Mouse (Mus musculus) thymus, postnatal 4 days (tissue): ENCODE data around the gene Setd3.
A peak's percentile ranks its signal among the peaks of the same experiment; 100 is the strongest.
"Not testable (repeated sequence)": the region's sequence is repeated elsewhere in the genome, so short reads cannot be mapped to it uniquely, and the experiment has no call there.

Experiments used
- DNase-seq: peaks from one replicate; pipeline ENCODE4 v3.0.0; 2021

The Setd3 gene

DNA sequence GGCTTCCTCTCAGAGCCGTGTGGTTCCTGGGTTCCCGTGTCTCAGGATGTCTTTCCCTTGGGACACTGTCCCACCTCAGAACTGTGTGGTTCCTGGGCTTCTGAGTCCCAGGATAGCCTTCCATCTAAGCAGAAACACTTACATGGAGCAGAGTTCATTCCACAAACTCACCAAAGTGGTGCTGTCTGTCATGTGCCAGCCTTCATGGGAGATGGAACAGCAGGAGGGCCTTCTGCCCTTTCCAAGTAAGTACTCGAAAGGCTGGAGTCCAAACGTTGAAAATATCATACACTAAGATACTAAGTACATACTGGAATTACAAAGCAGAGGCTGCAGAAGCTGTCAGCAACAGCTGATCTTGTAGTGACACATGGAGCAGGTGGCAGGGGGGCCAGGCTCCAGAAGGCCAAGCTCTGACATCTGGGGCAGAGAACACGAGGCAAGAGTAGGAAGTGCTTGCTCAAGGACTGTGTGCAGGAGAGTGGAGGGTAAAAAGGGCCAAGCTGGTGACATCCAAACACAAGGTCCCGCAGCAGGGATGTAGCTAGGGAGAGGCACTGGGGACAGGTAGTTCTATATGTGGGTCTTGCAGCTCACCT lies 43.4 kb downstream of the Setd3 start:
- DNase-seq: no peak

DNA sequence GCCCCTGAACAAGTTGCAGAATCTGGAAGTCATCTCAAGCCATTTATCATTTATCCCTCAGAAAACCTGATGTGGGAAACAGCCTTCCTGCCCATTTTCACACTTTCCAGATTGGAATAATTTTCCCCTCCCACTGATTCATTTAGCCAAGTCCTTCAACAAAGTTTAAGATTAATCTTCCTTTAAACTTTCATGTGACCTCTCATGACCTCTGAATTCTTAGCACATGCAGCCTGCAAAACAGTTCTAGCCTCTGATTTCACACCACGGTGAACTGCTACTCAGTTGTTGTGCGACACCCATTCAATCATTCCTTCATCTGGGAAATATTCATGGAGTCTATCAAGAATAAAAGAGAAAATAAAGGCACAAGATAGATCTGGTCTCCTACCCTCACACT lies 45.9 kb downstream of the Setd3 start:
- no peak for DNase-seq

DNA sequence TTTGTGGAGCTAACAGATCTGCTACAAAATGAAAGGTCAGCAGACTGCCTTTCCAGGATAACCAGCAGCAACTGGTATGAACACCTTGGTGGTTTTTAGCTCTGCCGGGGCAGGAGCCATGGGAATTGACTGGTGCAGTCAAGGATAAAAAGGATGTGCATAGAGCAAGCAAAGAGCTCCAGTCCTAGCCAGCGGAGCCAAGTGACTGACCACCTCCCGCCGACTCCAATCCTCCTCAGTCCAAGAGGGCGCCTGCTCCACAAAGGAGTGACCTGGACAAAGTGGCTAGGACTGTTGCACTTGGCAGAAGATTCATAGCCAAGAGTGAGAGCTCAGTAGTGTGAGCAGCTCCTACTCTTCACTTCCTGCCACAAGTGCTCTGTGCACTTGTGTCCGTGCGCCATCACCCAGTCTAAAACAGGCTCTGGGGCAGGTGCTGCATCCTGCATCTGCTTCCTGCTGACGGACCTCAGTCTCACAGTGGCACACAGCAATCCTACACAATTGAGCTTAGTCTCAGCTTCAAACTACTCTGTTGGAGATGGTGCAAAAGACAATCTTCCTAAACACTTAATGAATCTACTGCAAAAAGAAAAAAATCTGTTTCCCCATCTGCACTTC lies 46.6 kb downstream of the Setd3 start:
- peak; percentile 35 for DNase-seq

DNA sequence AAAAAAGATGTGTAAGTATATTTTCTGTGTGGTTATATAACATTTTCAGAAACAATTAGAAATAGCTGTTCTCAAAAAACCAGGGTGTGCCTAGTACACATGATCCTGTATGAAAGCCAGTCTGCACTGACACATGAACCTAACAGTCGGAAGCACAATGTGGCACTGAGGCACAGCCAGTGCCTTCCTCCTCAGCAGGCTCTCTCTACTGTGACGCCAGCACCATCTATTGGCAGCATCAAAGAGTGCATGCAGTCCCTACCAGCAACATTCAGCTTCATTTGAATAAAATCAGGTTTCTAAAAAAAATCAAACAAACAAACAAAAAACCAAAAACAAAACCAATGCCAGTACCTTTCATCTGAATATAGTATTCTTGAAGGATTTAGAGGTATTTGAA lies 57.8 kb downstream of the Setd3 start:
- peak; percentile 84 for DNase-seq

DNA sequence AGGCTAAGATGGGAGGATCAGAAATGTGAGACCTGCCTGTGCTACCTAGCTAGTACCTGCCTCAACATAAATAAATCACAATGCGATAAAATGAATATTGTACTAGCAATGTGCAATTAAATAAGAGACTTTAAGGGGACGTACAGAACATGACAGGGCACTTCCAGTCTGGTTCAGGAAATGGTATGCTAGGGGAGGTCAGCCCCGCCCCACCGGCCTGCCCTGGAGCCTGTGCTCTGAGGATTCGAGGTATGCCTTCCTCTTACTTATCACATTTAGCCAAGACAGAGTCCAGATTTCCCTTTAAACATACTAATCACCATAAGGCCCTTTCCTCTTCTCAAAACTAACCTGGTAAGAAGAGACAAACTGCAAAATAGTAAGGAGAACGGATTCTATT lies 58.7 kb downstream of the Setd3 start:
- DNase-seq: no peak

DNA sequence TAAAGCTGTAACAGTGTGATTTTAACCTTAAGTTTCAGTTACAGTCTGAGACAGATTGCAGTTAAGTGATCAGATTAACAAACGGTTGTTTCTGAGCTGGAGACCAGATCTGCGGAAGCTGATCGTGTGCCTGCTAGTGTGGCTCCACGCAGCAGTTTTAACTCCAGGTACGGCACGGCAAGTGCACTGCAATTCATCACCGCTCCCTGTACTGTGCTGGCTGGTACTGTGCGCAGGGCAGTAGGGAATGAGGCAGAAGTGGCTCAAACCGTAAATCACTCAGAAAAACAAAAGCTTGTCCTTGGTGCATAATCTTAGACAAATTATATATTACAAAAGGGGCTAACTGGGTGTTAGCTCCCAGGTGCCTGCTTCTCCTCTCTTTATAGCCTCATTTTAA lies 59.2 kb downstream of the Setd3 start:
- no peak for DNase-seq

DNA sequence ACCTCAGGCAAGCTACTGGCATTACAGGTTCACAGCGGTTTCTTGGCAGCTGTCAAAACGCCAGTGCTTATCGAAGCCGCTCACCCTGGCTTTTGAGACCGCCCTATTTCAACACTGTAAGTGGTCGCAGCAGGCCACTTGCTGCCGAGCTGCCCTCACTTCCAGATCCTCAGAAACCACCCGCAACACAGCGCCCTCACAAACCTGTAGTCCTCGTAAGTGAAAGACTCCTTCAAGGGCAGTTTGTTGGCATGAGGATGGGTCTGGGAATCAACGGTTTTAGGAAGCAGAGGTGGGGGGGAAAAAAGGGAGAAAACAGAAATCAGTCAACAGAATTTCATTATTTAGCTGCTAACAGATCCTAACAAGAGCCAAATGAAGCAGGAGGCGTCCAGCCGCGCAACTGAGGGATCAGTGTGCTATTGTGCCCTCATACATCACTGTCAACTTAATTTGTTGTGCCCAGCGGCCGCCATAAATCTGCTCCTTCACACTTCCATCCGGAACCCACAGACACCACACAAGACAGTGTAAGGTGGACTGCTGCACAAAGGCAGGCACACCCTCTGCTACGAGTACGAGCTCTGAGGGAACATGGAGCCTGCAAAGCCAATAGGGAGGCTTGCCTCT lies 60.1 kb downstream of the Setd3 start:
- DNase-seq: no peak

DNA sequence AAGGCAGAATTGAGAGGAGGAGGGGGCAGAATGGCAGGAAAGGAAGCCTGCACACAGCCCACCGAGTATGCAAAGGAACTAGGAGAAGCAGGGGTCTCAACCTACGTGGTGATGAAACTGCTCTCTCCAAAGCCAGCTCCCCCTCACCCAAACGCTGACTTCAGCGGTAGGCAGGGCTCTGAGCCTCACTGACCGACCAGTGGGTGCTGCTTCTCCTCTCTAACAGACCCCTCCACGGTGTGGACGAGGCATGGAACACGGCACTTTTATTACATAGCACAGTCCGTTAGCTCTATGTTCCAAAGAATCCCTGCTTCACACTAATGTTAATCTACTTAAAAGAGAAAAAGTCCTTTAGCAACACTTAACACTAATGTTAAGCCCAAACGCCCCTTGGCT lies 60.6 kb downstream of the Setd3 start:
- no peak for DNase-seq

DNA sequence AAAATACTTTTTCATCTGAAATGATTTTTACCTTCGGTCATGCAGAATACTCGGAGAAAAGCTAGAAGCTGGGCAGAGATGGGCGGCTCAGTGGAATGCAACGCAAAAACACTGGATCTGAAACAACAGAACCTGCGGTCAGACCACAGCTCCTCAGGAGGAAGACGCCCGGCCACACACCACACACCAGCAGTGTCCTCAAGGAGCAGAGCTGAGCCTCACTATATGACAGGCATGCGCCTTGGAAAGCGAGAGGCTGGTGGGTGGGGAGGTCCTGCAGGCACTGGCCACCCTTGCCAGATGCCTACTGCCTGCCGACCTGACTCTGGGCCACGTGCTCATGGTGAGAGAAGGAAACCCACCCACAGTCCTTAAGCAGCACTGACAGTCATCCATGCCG lies 67.9 kb downstream of the Setd3 start:
- DNase-seq: no peak

DNA sequence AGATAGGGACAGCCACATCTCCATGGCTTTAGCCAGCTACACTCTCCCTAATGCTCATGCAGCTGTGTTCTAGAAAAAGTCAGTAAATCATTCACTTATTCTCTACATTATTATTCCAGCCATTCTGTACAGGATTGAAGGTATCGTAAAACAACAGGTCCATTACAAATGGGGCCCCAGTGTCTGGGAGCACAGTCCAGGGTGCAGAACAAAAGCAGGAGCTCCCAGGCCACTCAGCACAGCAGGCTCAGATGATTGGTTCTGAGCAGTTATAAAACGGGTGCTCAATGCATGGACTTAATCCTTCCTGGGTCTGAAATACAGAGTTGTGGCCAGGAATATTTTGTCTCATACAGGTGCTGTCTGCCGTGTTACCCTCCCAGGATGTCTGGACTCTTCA lies 68.4 kb downstream of the Setd3 start:
- DNase-seq: no peak

DNA sequence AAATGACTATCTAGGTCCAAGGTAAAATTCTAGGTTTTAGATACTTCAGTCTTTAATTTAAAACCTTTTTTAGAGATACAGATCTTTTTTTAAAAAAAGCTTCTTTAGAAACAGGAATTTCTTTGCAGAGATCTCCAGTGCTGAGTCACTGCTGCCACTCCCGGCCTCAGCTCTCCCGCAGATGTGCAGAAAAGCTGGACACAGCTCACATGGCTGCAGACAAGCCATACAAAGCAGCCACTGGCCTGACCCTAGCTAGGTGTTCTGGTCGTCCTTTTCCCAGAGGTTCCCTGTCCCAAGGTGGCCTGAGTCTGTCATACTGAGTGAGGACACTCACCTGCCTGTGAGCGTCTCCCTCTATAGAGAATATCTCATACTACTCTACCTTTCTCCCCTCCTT lies 69.4 kb downstream of the Setd3 start:
- no peak for DNase-seq

DNA sequence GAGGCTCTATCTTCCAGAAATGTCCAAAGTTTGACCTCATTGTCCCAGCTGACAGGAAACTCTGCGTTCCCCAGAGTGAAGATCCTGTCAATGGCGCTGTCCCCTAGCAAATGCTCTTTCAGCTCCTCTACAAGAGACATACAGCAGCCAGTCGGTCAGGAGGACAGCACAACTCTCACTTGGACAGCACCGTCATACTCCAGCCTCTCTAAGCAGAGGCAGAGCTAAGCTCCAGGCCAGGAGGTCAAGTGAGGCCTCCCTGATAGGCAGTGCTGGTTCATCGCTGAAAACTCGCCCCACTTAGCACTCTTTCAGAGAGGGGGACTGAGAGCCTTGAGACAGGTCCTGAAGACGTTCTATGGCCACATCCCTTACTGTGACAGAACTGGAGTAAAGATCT lies 70.5 kb downstream of the Setd3 start:
- not testable (repeated sequence) for DNase-seq

DNA sequence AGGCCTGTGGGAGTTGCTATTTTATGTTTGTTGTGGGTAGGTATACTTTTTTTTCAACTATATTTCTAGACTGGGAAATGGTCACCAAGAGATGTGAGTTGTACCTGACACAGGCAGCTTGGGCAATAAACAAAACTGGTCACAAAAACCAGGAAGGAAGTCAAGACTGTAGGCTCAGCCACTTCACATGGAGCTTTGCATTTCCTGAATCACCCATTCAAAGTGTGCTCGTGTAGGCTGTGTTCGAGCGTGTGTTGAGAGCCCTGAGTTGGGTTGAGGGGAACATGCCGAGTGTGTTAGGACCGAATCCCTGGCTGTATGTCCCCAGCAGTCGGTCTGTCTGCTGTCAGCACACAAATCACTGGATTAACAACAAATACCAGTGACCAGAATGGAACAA lies 75.8 kb downstream of the Setd3 start:
- DNase-seq: peak; percentile 26

DNA sequence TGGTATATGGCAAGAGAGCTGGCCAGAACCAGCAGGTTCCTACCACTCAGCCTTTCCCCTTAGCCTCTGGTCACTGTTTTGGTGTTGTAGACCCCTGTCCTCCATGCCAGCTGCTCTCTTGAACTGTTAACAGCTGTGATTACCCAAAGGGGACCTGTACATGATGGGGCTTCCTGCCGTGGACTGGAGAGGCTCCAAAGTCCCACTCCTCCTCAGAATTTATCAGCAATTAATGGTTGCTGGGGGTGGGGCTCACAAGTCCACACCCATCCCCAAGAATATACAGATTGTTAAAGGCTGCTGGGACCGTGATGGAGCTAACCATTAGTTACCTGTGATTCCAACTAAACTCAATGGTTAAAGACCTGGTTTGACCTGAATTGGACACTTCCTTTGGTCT lies 77.0 kb downstream of the Setd3 start:
- DNase-seq: no peak

DNA sequence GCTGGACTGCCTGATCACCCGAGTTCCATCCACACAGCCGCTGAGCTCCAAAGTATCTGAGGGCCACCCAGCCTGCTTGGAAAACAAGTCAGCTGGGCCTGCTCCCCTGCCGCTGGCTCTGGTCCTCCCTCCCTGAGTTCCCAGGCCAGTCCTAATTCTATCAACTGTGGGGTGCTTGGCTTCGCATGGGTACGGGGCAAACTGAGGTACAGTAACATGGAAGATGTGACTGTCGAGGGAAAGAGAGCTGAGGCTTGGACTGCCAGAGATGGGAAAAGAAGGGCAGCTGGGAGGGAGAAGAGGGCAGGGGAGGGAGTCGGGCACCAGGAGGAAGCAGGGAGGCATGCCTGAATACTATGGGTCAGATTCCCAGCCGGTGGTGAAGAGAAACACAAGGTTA lies 78.9 kb downstream of the Setd3 start:
- DNase-seq: no peak

DNA sequence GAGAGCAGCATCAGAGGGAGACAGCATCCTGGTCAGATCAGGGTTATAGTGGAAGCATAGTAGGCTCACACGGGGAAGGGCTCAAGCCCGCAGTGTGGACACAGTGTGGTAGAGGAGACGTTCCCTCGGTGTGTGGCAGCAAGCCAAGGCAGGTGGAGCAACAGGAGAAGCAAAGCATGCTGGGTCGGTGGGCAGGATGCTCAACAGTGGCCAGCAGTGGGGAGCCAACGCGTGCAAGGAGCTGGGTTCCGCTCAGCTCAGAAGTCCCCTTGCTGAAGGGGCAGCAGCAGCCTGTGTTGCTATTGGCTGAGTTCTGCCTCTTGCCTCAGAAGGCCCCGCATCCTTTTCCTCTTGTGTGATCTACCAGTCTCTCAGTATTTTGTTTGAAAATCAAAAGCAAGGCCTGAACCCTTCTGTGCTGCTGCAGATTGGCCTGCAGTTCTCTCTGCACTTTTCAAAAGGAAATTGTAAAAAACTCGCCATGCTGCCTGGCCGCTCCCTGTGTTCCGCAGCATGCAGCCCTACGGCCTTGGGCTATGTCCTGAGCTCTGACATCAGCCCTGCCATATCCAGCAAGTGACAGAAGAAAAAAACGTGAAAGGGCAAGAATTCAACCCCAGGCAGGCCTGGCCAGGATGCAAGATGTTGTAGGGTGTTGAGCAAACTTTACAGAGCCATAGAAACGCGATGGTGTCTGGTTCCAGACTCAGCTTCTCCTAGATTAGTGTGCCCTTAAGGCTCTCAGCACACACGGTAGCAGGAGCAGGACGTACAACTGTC lies 80.7 kb downstream of the Setd3 start:
- peak; percentile 48 for DNase-seq

DNA sequence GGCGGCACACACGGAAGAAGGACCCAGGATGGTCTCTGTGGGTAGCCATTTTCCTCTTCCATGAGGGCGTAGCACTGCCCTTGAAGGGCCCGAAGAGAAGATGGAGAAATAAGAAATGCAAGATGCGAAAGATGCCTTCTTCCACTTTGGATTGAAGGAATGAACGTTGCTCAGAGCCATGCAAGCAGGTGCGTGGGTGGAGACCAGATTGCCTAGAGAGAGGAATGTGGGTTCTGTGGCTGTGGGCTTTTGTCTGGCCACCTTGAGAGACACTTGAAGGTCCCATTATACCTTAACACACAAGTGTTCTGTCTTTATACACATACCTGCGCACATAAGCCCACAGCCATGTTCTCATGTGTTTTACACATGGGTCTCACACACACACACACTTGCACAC lies 81.5 kb downstream of the Setd3 start:
- no peak for DNase-seq

DNA sequence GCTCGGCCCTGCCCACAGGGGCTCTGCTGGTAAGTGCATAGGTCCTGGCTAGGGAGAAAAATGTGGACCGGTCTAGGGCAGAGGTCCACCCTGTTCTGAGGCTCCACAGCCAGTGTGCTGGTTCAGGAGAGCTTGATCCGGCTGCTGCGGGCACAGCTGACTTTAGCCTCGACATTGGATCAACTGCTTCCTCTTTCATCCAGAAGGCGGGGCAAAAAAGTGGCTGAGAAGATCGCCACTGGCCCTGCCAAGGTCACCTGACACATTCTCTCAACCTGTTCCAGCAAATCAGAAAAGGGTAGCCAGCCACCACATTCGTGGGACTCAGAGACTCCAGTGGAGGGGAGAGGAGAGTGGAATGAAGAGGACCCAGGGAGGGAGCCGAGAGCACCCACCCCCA lies 90.9 kb downstream of the Setd3 start:
- DNase-seq: no peak

DNA sequence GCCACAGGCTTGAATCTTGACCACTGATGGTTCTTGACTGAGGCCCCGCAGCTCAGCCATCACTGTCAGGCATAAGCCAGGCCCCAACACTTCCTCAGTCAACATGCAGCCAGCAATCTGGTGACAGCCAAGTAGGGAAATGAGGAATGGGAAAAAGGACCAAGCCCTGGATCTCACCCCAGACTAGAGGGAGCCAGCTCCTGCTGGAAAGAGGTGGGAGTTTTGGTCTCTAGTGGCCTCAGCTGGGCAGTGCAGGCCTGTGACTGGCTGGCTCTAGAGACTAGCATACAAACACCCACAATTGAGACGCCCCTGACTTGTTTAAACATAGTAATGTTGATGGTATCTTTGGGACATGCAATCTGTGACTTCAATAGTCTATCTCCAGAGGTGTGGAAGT lies 91.6 kb downstream of the Setd3 start:
- DNase-seq: no peak

DNA sequence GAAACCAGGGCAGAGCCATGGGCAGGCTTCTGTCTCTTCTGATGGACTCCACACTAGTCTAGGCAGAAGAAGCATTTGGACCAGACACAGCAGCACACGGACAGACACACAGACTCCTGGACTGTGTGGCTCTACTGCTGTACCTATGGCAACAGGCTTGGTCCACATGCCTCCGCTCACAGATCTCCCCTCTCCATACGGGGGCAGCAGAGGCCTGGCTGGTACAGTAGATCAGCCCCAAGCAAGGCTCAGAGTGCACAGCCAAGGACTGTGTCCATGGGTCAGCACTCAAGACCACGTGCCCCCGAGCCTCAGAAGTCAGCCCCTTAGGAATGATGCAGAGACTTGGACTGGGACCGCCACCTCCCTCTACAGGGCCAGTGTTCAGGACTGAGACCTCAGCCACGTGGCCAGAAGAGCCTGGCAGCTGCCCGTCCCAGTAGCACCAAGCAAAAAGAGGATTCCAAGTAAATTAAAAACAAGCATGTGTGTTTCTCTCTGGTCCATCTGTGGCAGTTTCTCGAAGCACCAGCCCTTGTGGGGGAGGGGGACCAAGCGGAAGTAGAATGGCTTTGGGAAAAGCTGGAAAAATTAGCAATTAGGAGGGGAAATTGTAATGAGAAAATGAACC lies 100.9 kb downstream of the Setd3 start:
- no peak for DNase-seq

DNA sequence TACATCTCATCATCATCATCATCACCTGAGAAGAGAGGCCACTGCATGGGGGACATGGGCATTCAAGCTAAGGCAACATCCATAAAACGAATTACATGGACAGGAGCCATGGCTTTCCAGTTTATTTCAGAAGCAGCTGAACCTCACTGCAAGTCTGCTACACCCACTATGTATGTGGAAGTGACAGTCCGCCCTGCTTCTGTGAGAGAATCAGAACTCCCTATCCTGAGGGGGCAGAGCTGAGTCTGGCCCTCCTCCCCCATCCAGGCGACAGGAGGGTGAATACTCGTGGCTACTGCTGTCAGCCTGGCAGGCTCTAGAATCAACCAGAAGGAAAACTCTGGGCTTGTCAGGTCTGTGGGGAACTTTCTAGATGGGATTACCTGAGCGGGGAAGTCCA lies 106.2 kb downstream of the Setd3 start:
- no peak for DNase-seq

DNA sequence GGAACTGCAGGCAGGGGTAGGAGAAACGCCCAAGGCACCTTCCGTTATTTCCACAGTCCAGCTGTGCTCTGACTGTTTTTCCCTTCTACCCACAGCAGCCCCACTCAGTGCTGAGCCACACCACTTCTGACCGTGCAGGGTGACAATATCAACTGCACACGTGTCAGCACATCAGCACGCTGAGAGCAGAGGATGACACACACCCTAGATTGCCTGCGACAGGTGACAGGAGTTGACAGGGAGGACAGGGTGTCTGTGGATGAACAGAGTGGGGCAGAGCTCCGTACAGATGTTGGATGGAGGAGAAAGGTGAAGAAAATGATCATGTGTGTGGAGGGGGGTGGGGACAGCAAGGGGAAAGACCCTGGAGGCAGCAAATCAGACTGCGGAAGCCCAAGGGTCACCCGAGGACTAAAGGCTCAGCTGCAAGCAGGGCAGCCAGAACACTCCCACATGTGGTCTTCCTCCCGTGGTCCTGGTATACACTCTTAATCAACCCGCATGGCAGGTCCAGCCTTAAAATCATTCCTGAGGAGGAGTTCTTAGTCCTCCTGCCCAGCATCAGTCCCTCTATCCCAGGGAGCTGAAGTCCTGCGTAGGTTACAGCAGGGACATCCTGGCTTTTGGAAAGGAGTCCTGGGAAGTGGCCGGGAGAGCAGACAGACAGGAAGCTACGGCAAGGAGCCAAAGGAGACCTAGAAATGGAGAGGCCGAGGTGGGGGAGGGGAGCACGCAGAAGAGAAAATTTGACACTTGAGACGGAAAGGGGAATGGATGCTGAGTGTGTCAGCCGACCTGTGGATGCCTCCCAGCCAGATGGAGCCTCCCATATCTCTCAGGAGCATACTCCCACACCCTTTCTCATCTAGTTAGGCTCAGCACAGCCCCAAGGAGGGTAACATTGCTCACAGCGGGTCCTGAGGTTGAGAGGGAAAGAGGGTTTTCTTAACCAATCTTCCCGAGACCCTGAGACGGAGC lies 108.1 kb downstream of the Setd3 start:
- DNase-seq: no peak
